Mouse (Mus musculus) lung, postnatal 4 days (tissue): ENCODE measurements around the gene Gria2.
A peak's percentile ranks its signal among the peaks of the same experiment; 100 is the strongest.

Experiments used
- DNase-seq, 2 experiments: peaks; one replicate each; pipeline ENCODE4 v3.0.0; 2021

The Gria2 gene

DNA sequence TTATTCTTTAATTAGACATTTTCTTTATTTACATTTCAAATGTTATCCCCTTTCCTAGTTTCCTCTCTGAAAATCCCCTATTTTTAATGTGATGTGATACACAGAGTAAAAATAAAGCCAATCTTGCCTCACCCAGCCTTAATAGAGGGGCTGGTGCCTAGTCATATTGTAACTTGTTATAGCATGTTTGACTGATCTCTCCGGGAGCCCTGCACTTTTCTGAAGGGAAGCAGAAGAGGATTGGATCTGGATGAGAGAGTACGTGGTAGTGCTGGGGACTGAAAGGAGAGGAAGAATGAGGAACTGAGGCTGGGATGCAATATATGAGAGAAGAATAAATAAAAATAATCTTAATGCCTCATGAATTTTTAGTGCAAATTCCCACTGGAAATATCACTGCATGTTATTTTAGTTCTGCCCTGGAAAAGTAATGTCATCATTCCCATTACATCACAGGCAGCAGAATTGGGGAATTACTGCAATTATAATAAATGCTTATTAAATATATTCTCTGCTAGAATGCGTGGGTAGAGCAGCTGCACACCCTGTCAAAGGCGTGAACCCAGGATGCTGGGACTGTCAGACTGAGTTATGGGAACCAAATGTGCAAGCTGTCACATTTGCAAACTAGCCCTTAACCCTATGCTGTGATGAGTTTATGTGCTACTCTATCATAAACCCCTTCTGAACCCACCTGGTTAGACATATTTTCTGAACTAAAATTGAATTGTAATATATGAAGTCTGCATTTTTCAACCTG is 28.4 kb downstream of the Gria2 start:
- no peak for DNase-seq

DNA sequence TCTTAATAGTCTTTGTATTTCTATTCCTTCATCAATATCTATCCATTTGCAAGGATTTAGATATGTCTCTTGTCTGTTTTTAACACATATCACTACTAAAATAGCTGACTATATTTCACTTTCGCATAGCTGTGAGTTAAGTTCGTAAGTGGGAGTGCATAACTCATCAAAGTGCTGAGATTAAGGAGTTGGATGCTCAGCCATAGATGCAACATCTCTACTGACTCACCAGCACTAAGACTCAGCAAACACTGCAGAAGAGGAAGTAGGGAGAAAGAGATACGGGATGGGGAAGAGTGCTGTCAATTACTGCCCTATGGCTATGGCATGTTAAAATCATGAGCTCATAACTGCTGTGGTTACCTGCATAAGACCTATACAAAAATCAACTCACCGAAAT is 29.4 kb downstream of the Gria2 start:
- DNase-seq = no peak

GRCm38 (mm10) chr3:80769506-80770235 is 33.0 kb downstream of the Gria2 start:
- DNase-seq = no peak

- DNase-seq = no peak
Measured at GRCm38 (mm10) chr3:80758955-80759354, 43.7 kb downstream of the Gria2 start.

GRCm38 (mm10) chr3:80758363-80758762 is 44.3 kb downstream of the Gria2 start:
- DNase-seq = no peak

DNA sequence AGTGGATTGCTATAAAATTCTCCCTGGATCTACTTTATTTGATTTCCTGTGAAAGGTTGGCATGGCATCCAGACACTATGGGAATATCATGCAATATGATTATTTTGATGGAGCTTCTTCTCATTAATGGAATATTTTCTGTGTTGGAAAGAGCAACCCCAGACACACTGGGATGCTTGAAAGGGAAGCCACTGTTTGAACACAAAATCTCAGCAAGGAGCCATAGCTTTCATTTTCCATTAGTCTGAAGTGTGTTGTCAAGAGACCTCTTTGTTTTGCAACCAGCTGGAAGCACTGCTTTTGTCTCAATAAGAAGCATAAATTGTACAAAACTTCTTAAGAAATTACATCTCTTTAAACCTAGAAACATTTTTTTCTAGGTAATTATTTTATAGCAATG is 51.8 kb downstream of the Gria2 start:
- no peak for DNase-seq

GRCm38 (mm10) chr3:80725205-80725604 is 77.4 kb downstream of the Gria2 start:
- no peak for DNase-seq

DNA sequence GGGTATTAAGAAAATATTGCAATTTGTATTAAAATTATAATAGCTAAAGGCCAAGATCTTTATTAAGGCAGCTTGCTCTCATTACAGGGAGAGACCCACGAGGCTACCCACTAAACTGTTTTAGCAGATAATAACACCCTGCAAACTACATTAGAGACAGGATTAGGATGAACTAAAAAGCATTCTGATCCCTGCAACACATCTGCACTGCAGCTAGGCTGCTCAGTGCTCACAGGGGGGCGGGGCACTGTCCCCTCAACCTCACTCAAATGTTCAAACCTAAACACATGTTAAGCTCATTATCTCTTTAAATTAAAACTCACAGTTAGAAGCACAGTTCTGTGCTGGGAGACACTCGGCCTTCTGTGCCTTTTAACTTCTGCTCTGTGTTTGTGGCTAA is 89.5 kb downstream of the Gria2 start:
- DNase-seq = no peak

DNA sequence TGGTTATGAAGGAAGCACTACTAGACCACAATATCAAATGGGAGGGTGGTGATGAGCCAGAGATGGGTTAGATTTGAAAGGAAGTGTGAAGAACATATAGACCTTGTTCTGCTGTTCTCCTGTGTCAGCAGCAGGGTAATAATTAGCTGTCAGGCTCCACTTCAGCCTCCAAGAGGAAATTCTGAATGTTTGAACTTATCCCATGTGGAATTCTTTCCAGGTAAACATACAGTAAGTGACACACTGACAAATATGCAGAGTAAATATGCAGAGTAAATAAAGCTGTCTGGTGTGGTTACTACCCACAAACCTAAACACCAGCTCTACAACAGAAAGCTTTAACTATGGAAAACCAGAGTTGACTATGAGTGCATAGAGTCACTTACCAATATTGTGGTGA is 93.6 kb downstream of the Gria2 start:
- no peak for DNase-seq

DNA sequence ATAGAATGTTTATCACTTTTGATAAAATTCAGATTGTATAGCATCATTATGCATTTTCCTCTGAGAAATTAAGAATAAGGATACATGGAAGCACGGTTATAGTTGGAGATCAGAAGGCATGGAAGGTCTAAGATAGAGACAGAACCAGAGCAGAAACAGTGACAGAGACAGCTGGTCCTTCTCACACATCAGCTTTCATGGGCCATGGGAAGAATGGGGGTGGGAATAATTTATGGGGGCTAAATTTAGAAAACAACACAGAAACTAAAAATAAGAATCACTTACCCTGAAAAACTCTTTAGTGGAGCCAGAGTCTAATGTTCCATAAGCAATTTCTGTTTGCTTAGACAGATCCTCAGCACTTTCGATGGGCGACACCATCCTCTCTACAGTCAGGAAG is 100.5 kb downstream of the Gria2 start:
- DNase-seq = peak; percentile 17 to 25

DNA sequence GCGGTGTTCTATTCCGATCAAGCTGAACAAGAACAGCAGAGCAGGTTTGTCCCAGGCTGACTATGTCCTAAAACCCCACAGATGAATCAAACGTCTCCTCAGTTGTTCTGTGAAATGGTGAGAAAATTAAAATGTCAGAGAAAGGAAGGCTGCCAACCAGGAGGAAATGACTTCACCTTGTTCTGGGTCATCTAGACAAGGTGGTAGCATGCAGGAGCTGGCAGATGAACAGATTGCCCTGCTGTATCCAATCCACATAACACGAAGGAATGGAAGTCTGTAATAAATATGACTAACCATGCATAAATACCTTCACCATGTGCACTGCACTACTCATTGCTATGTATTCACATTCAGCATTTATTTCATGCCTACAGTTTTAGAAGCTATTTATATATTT is 105.1 kb downstream of the Gria2 start:
- no peak for DNase-seq

GRCm38 (mm10) chr3:80694965-80695364 is 107.7 kb downstream of the Gria2 start:
- no peak for DNase-seq

DNA sequence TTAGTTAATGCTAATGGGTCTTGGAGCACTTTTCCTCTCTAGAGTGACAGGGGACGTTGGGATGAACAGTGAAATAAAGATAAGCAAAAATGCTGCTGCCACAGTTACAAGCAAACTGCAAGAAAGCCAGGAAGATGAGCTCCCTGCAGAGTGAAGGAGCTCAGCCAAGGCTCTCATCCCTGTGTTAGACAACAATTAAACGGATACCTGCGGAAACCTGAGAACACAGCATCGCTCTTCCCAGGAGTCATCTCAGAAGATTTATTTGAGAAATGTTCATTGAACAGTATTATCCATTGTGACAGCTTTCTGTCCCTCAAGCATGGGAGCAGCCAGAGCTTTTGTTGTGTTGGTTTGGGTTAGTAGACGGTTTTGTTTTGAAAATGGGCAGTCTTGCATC is 137.5 kb downstream of the Gria2 start:
- DNase-seq = no peak

DNA sequence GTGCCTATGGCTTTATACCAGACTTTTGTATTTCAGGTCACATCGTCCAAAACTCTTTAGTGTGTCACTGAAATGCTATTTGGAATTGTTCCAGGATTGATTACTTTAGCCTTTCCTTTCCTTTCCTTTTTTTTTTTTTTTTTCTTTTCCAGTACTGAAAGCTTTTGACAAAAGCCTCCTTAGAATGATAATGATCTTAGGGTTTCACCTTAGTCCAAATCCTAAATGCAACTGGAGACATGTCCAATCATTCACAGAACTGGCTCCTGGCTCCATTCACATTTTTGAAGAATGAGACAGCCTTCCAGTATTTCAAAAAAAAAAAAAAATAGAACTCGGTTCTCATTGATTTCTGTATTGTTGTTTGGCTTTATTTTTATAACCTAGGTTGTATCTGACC is 139.3 kb downstream of the Gria2 start:
- no peak for DNase-seq

- DNase-seq = no peak
Measured at GRCm38 (mm10) chr3:80661838-80662237, 140.8 kb downstream of the Gria2 start.

DNA sequence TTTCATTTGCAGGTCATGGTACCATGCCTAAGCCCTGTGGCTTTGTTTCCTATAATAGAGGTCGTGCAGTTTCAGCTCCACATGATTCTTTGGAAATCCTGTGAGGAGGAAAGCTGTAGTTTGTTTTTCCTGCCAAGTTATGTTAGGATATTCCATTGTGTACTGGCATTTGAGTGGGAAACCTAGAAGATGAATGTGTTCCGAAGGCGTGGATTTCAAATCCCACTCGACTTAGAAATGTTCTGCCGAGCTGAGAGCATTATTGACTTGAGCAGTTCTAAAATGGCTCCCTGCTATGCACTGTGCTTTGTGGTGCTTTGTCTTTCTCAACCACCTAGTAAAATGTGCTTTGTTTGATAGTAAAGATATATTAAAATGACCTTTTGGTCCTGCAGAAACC is 150.4 kb downstream of the Gria2 start:
- DNase-seq = no peak
